Mouse (Mus musculus) olfactory bulb, adult 2 months (tissue): ENCODE results near the gene Tprn.

Experiments used
- CTCF ChIP-seq: fragments of 200-500 bp; IDR thresholded peaks from 2 replicates; pipeline ENCODE4 v1.5.1; 2012; ENCODE audit warnings: low read depth, mild to moderate bottlenecking, low read length, moderate library complexity; ENCODE audit not compliant: insufficient read depth
- POLR2A ChIP-seq: fragments of 200-500 bp; IDR thresholded peaks from 2 replicates; pipeline ENCODE4 v1.6.1; 2012; ENCODE audit warnings: mild to moderate bottlenecking, low read depth, low read length, moderate library complexity; ENCODE audit not compliant: insufficient read depth

DNA sequence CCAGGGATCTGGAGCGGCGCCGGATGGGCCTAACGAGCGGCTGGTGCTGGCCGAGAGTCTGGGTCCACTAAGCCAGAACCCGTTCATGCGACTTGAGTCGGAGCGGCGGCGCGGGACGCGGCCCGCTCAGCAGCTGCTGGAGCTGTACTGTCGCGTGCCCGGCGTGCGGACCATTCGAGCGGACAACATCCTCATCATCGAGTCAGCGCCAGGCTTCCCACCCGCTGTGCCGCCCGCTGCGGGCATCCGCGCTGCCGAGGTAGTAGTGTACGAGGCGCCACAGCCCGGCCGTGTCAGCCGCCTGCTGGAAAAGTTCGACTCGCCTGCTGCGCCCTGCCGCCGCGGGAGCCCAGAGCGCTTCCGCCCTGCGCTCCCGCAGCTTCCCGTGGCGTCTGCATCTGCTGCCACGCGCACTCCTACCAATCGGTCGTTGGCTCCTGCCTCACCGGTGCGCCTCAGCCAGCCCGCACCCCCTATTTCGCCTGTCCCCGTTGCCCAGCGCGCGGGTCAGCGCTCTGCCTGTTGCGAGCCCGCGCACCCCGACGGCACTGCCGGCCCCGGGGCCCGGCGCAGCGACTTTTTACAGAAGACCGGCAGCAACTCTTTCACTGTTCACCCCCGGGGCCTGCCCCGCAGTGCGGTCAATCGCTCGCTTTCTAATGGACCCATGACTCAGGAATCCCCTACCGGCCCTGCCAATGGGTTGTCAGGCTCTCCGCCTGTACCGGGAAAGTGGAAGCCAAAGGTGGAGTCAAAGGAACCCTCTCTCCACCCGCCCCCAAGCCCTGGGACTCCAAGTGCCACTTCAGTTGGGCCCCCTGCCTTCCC, 591 bp downstream of the Tprn start:
- TF ChIP-seq CTCF (no peak), POLR2A (no peak)
